Mouse (Mus musculus) urinary bladder, postnatal 25 days (tissue): ENCODE results near the gene Ttc30b.
"Not testable (repeated sequence)": the region's sequence is repeated elsewhere in the genome, so short reads cannot be mapped to it uniquely, and the experiment has no call there.

Source experiments
- DNase-seq: peaks from one replicate; pipeline ENCODE4 v3.0.0; 2022; ENCODE audit warnings: low spot score

Gene Ttc30b

GRCm38 (mm10) chr2:75950685-75951084, 12.3 kb upstream of the Ttc30b start:
- no peak for DNase-seq

GRCm38 (mm10) chr2:75937520-75938116, 767 bp downstream of the Ttc30b start:
- DNase-seq, result not testable (repeated sequence)

GRCm38 (mm10) chr2:75936685-75937084, 1.7 kb downstream of the Ttc30b start:
- not testable (repeated sequence) for DNase-seq

GRCm38 (mm10) chr2:75933541-75933940, 4.8 kb downstream of the Ttc30b start:
- no peak for DNase-seq

- DNase-seq, result no peak
Measured at GRCm38 (mm10) chr2:75930941-75931340, 7.4 kb downstream of the Ttc30b start.

GRCm38 (mm10) chr2:75929786-75930444, 8.5 kb downstream of the Ttc30b start:
- DNase-seq, result no peak

GRCm38 (mm10) chr2:75929141-75929540, 9.2 kb downstream of the Ttc30b start:
- DNase-seq, result no peak

GRCm38 (mm10) chr2:75928011-75928410, 10.4 kb downstream of the Ttc30b start:
- DNase-seq, result no peak

GRCm38 (mm10) chr2:75926061-75926460, 12.3 kb downstream of the Ttc30b start:
- no peak for DNase-seq

GRCm38 (mm10) chr2:75923807-75924340, 14.5 kb downstream of the Ttc30b start:
- no peak for DNase-seq

- no peak for DNase-seq
Measured at GRCm38 (mm10) chr2:75915040-75915439, 23.3 kb downstream of the Ttc30b start.

GRCm38 (mm10) chr2:75907142-75907541, 31.2 kb downstream of the Ttc30b start:
- no peak for DNase-seq

- DNase-seq, result no peak
Measured at GRCm38 (mm10) chr2:75901869-75902268, 36.5 kb downstream of the Ttc30b start.

- no peak for DNase-seq
Measured at GRCm38 (mm10) chr2:75900281-75900680, 38.1 kb downstream of the Ttc30b start.

- DNase-seq, result no peak
Measured at GRCm38 (mm10) chr2:75895711-75896110, 42.7 kb downstream of the Ttc30b start.

- DNase-seq, result no peak
Measured at GRCm38 (mm10) chr2:75891981-75892380, 46.4 kb downstream of the Ttc30b start.
